ENCODE assay signal across 25 mouse cellular contexts in the genomic region with DNA sequence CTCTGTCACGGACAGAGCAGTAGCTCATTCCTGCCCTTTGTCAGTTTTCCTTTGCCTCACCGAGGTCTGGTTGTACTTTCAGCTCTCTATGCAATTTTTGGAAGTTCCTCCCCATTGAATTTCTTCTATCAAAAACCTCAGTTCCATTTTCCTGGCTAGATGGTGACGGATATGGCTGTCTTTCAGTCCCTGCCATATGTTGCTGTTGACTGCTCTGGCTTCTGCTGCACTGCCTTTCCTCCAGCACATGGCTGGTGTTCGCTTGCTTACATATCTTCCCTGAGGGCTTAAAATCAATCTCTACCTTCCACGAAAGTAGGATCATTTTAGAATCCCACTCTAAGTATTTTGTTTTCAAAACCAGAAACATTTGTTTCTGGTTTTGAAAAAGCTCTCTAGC. TPM values are rescaled to one million over a fixed set of nuclear protein-coding genes. Genes with fewer than 3 reads are reported as not detected.
DNase-seq lines count a peak whose midpoint lies in the region; ATAC-seq and TF ChIP-seq lines count a peak whose summit lies in the region.
"Had no signal": no experiment of that assay in that cellular context is flagged by ENCODE, and none has a peak within 500 bp of the region (broad histone marks: within the 10 kb centered on the region; RNA-seq: fewer than 3 reads in every experiment).

No protein-coding gene starts in this region.

- intact Hi-C loops in heart, postnatal 14 days (cut with DNase I): no loop called here

- no peak for ATAC-seq in embryonic facial prominence, embryonic 15.5 days (ENCODE audit: insufficient number of reproducible peaks, low FRiP score, low TSS enrichment, low read depth)
- peak; percentile 73 for ATAC-seq in forebrain, postnatal 0 days
- ATAC-seq in forebrain, embryonic 13.5 days: no peak
- ATAC-seq: intestine, embryonic 16.5 days had no signal

- DNase-seq in embryonic facial prominence, embryonic 10.5 days (ENCODE audit: low spot score): no peak
- peak; percentile 52 for DNase-seq in forebrain, postnatal 0 days
- peak; percentile 32 to 41 for DNase-seq in layer of hippocampus, adult 8-10 months (ENCODE audit: low spot score in 2 of 2)
- DNase-seq in layer of hippocampus, adult 11-12 months (ENCODE audit: low spot score): no peak
- DNase-seq in layer of hippocampus, adult 9-11 months: peak; percentile 38
- no peak for DNase-seq in heart, postnatal 14 days
- DNase-seq: adrenal gland, postnatal 14 days; cerebellum, adult 2 months; cerebellum, postnatal 25 days; gastrocnemius, postnatal 10 days; heart, adult 18-20 months; heart, postnatal 10 days; kidney, adult 2 months had no signal

- 0 out of 2 replicates have a peak overlapping the region, but pooled peaks have one; percentile 51 for H3K27ac ChIP-seq in embryonic facial prominence, embryonic 15.5 days (replicated peaks)
- no peak overlapping the region for H3K27ac ChIP-seq in embryonic facial prominence, embryonic 10.5 days (replicated peaks)
- no peak overlapping the region for H3K27ac ChIP-seq in forebrain, postnatal 0 days (ENCODE audit: low read depth, low read length)
- H3K27ac ChIP-seq in forebrain, embryonic 13.5 days: no peak overlapping the region
- H3K27ac ChIP-seq: heart, embryonic 10.5 days; hindbrain, embryonic 14.5 days had no signal

- no peak overlapping the region for H3K4me3 ChIP-seq in embryonic facial prominence, embryonic 15.5 days (replicated peaks)
- no peak overlapping the region for H3K4me3 ChIP-seq in embryonic facial prominence, embryonic 10.5 days
- no peak overlapping the region for H3K4me3 ChIP-seq in forebrain, postnatal 0 days (ENCODE audit: low read depth, low read length)
- no peak overlapping the region for H3K4me3 ChIP-seq in forebrain, embryonic 13.5 days
- H3K4me3 ChIP-seq: erythroblast, embryonic 14.5 days; heart, embryonic 10.5 days had no signal

- WGBS in embryonic facial prominence, embryonic 15.5 days: 37% methylated on average over 5 of the region's 5 CpGs
- 68% methylated on average over 5 of the region's 5 CpGs for WGBS in embryonic facial prominence, embryonic 10.5 days
- WGBS in forebrain, postnatal 0 days: 51% methylated on average over 5 of the region's 5 CpGs
- WGBS in forebrain, embryonic 13.5 days: 79% methylated on average over 5 of the region's 5 CpGs

- no peak overlapping the region for H3K4me2 ChIP-seq in embryonic facial prominence, embryonic 15.5 days (replicated peaks)
- no peak overlapping the region for H3K4me2 ChIP-seq in forebrain, postnatal 0 days (ENCODE audit: low read depth)
- H3K4me2 ChIP-seq in forebrain, embryonic 13.5 days: no peak overlapping the region
- H3K4me2 ChIP-seq: hindbrain, embryonic 14.5 days had no signal

- no peak for TF ChIP-seq CTCF in forebrain, postnatal 0 days (IDR thresholded peaks at IDR 0.05; ENCODE audit: low read depth)

- H3K4me1 ChIP-seq in embryonic facial prominence, embryonic 15.5 days: no peaks in the 10 kb centered on the region
- peaks cover 19% of the 10 kb centered on the region for H3K4me1 ChIP-seq in embryonic facial prominence, embryonic 10.5 days
- H3K4me1 ChIP-seq in forebrain, postnatal 0 days (ENCODE audit: insufficient read depth): no peaks in the 10 kb centered on the region
- peaks cover 2% of the 10 kb centered on the region; the same call in 1 of the 2 replicates for H3K4me1 ChIP-seq in forebrain, embryonic 13.5 days

- H3K9ac ChIP-seq in embryonic facial prominence, embryonic 15.5 days: no peak overlapping the region
- no peak overlapping the region for H3K9ac ChIP-seq in forebrain, postnatal 0 days
- H3K9ac ChIP-seq in forebrain, embryonic 13.5 days: no peak overlapping the region
- H3K9ac ChIP-seq: hindbrain, embryonic 14.5 days had no signal

- H3K27me3 ChIP-seq in embryonic facial prominence, embryonic 15.5 days: no peaks in the 10 kb centered on the region
- no peaks in the 10 kb centered on the region for H3K27me3 ChIP-seq in embryonic facial prominence, embryonic 10.5 days (replicated peaks; ENCODE audit: low read depth, poor library complexity, severe bottlenecking)
- H3K27me3 ChIP-seq in forebrain, postnatal 0 days (ENCODE audit: insufficient read depth, low read length): no peaks in the 10 kb centered on the region
- no peaks in the 10 kb centered on the region for H3K27me3 ChIP-seq in forebrain, embryonic 13.5 days

- H3K9me3 ChIP-seq in embryonic facial prominence, embryonic 15.5 days (replicated peaks): no peaks in the 10 kb centered on the region
- no peaks in the 10 kb centered on the region for H3K9me3 ChIP-seq in embryonic facial prominence, embryonic 10.5 days
- H3K9me3 ChIP-seq in forebrain, postnatal 0 days (ENCODE audit: low read length): no peaks in the 10 kb centered on the region
- no peaks in the 10 kb centered on the region for H3K9me3 ChIP-seq in forebrain, embryonic 13.5 days (replicated peaks)
- H3K9me3 ChIP-seq: heart, embryonic 10.5 days had no signal

- H3K36me3 ChIP-seq in embryonic facial prominence, embryonic 15.5 days: no peaks in the 10 kb centered on the region
- H3K36me3 ChIP-seq in embryonic facial prominence, embryonic 10.5 days (replicated peaks): no peaks in the 10 kb centered on the region
- no peaks in the 10 kb centered on the region for H3K36me3 ChIP-seq in forebrain, postnatal 0 days (ENCODE audit: insufficient read depth)
- no peaks in the 10 kb centered on the region for H3K36me3 ChIP-seq in forebrain, embryonic 13.5 days (ENCODE audit: poor library complexity, severe bottlenecking)
- H3K36me3 ChIP-seq: heart, embryonic 10.5 days had no signal

RNA-seq across cellular contexts. Expression of gene Spz1, which starts 16.5 kb away (rescaled TPM):
- not detected in 2 replicates for polyA plus RNA-seq in embryonic facial prominence, embryonic 15.5 days (2015; fragmentation: Nextera tagmentation; extraction: Ambion mirVana)
- polyA plus RNA-seq in embryonic facial prominence, embryonic 10.5 days (2016; fragmentation: Nextera tagmentation; extraction: Ambion mirVana): not detected in 2 replicates
- not detected in 2 replicates for total RNA-seq in forebrain, postnatal 0 days (2014; rRNA removed)
- not detected in 2 replicates for polyA plus RNA-seq in forebrain, postnatal 0 days (2015; fragmentation: Nextera tagmentation; extraction: Ambion mirVana)
- not detected in 2 replicates for polyA plus RNA-seq in forebrain, embryonic 13.5 days (2015; fragmentation: Nextera tagmentation; extraction: Ambion mirVana)
- total RNA-seq in layer of hippocampus, adult 8-10 months (2022): not detected
- total RNA-seq in heart, postnatal 14 days (2021): not detected
- total RNA-seq: adrenal gland, adult 18-20 months; adrenal gland, postnatal 14 days; gastrocnemius, postnatal 10 days; gastrocnemius, postnatal 4 days; heart, adult 18-20 months; heart, postnatal 10 days; hematopoietic stem cell, adult 5-6 weeks; MEL had no signal
- polyA plus RNA-seq: cerebellum, adult 2 months; embryonic facial prominence, embryonic 14.5 days; erythroblast, embryonic 14.5 days; heart, embryonic 10.5 days; heart, embryonic 14.5 days; hindbrain, embryonic 14.5 days; intestine, embryonic 16.5 days had no signal

RNA-seq across cellular contexts. Expression of gene Zfyve16, which starts 28.8 kb away (rescaled TPM):
- polyA plus RNA-seq in embryonic facial prominence, embryonic 15.5 days (2015; fragmentation: Nextera tagmentation; extraction: Ambion mirVana): 10.3 and 10.5 TPM in 2 replicates
- polyA plus RNA-seq in embryonic facial prominence, embryonic 10.5 days (2016; fragmentation: Nextera tagmentation; extraction: Ambion mirVana): 11.7 and 12.2 TPM in 2 replicates
- total RNA-seq in forebrain, postnatal 0 days (2014; rRNA removed): 19.1 and 23.2 TPM in 2 replicates
- 2.5 and 4.0 TPM in 2 replicates for polyA plus RNA-seq in forebrain, postnatal 0 days (2015; fragmentation: Nextera tagmentation; extraction: Ambion mirVana)
- 10.0 TPM in 2 replicates for polyA plus RNA-seq in forebrain, embryonic 13.5 days (2015; fragmentation: Nextera tagmentation; extraction: Ambion mirVana)
- total RNA-seq in layer of hippocampus, adult 8-10 months (2022): 10 to 100 TPM; 17.6 to 21.0 (median 19.3) TPM
- 10 to 100 TPM; 16.3 to 17.2 TPM for total RNA-seq in heart, postnatal 14 days (2021)

RNA-seq across cellular contexts. Expression of gene Serinc5, which starts 51.5 kb away (rescaled TPM):
- 18.8 and 20.0 TPM in 2 replicates for polyA plus RNA-seq in embryonic facial prominence, embryonic 15.5 days (2015; fragmentation: Nextera tagmentation; extraction: Ambion mirVana)
- polyA plus RNA-seq in embryonic facial prominence, embryonic 10.5 days (2016; fragmentation: Nextera tagmentation; extraction: Ambion mirVana): 11.6 TPM in 2 replicates
- total RNA-seq in forebrain, postnatal 0 days (2014; rRNA removed): 31.1 and 41.7 TPM in 2 replicates
- polyA plus RNA-seq in forebrain, postnatal 0 days (2015; fragmentation: Nextera tagmentation; extraction: Ambion mirVana): 9.0 and 11.5 TPM in 2 replicates
- polyA plus RNA-seq in forebrain, embryonic 13.5 days (2015; fragmentation: Nextera tagmentation; extraction: Ambion mirVana): 11.5 and 13.3 TPM in 2 replicates
- total RNA-seq in layer of hippocampus, adult 8-10 months (2022): 10 to 100 TPM; 64.2 to 73.9 (median 70.0) TPM
- total RNA-seq in heart, postnatal 14 days (2021): 10 to 100 TPM; 27.2 to 28.4 TPM

Comparison
In these comparisons a context has a peak if more than half of its experiments do, and no peak if none do; other contexts are left out.
1. DNase-seq: peak in forebrain, postnatal 0 days (single experiment), layer of hippocampus, adult 8-10 months (2 of 2) and layer of hippocampus, adult 9-11 months (single experiment); none in embryonic facial prominence, embryonic 10.5 days (single experiment), layer of hippocampus, adult 11-12 months (single experiment) and heart, postnatal 14 days (0 of 2).